Mouse (Mus musculus): ENCODE results near the gene Mturn. TPM values are rescaled to one million over a fixed set of nuclear protein-coding genes. Genes with fewer than 3 reads are reported as not detected.

Gene Mturn
- polyA plus RNA-seq, 1 experiment = 14.8 TPM

GRCm38 (mm10) chr6:54736126-54736525, 54.7 kb downstream of the Mturn start:
- no peak overlapping the region for H3K4me3 ChIP-seq (ENCODE audit: control insufficient read depth, insufficient read depth, low read length)
- TF ChIP-seq CTCF (IDR thresholded peaks at IDR 0.05; ENCODE audit: borderline replicate concordance, control insufficient read depth, extremely low read depth, insufficient read depth, low read length, poor library complexity) = no peak
- TF ChIP-seq POLR2A (IDR thresholded peaks at IDR 0.05; ENCODE audit: control insufficient read depth, extremely low read depth, insufficient read depth, low read length, poor library complexity) = no peak
- H3K36me3 ChIP-seq (ENCODE audit: control insufficient read depth, insufficient read depth, low read length) = no peaks in the 10 kb centered on the region
- WGBS = 25% methylated on average over 9 of the region's 9 CpGs
- DNase-seq = no peak
- H3K4me1 ChIP-seq (replicated peaks; ENCODE audit: control insufficient read depth, insufficient read depth, low read length) = peaks cover 13% of the 10 kb centered on the region
- H3K27me3 ChIP-seq (ENCODE audit: control insufficient read depth, insufficient read depth, low read length) = no peaks in the 10 kb centered on the region
- no peak overlapping the region for H3K27ac ChIP-seq (ENCODE audit: control insufficient read depth, insufficient read depth, low read length)

DNA sequence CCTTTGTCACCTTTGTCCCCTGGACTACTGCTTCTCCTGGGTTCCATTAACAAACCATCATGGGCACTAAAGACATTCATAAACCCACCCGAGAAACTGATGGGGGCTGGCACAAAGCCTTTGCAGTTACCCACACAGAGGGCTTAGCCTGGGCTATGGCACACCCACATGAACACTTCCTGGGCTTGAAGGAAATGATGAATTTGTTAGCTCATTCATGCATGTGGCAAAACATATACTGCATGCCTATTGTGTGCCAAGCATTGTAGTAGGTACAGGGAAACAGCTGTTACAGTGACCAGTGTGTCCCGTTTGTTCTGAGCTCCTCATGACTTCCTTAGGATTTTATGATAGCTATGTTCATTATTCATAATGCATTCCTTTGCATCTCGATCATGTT, 55.8 kb downstream of the Mturn start:
- H3K27me3 ChIP-seq (ENCODE audit: control insufficient read depth, insufficient read depth, low read length) = no peaks in the 10 kb centered on the region
- no peak for DNase-seq
- H3K4me1 ChIP-seq (replicated peaks; ENCODE audit: control insufficient read depth, insufficient read depth, low read length) = peaks cover 13% of the 10 kb centered on the region
- H3K4me3 ChIP-seq (ENCODE audit: control insufficient read depth, insufficient read depth, low read length) = no peak overlapping the region
- H3K36me3 ChIP-seq (ENCODE audit: control insufficient read depth, insufficient read depth, low read length) = no peaks in the 10 kb centered on the region
- H3K27ac ChIP-seq (ENCODE audit: control insufficient read depth, insufficient read depth, low read length) = peak overlapping the region; percentile 76
- no peak for TF ChIP-seq CTCF (IDR thresholded peaks at IDR 0.05; ENCODE audit: borderline replicate concordance, control insufficient read depth, extremely low read depth, insufficient read depth, low read length, poor library complexity)
- no peak for TF ChIP-seq POLR2A (IDR thresholded peaks at IDR 0.05; ENCODE audit: control insufficient read depth, extremely low read depth, insufficient read depth, low read length, poor library complexity)
- 78% methylated on average over 3 of the region's 3 CpGs for WGBS

DNA sequence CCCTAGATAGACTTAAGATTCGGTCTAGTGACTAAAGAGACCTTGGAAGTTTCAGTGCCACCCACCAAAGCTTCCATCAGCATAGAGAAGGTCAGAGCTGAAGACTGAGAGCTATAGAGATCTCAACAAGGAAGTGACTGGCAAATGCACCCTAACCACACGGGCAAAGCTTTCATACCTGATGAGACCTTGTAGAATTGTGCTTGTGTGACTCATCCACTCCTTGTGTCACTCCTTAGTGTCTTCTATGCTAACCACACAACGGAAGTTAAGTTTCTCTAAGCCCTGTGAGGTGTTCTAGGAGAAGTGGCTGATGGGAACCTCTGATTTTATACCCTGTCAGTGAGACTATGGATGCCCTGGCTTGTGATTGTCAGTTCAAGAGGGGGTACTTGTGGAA, 56.3 kb downstream of the Mturn start:
- peaks cover 13% of the 10 kb centered on the region for H3K4me1 ChIP-seq (replicated peaks; ENCODE audit: control insufficient read depth, insufficient read depth, low read length)
- H3K36me3 ChIP-seq (ENCODE audit: control insufficient read depth, insufficient read depth, low read length) = no peaks in the 10 kb centered on the region
- H3K27ac ChIP-seq (ENCODE audit: control insufficient read depth, insufficient read depth, low read length) = no peak overlapping the region; the same call in 1 of the 2 replicates
- no peaks in the 10 kb centered on the region for H3K27me3 ChIP-seq (ENCODE audit: control insufficient read depth, insufficient read depth, low read length)
- no peak overlapping the region for H3K4me3 ChIP-seq (ENCODE audit: control insufficient read depth, insufficient read depth, low read length)
- TF ChIP-seq POLR2A (IDR thresholded peaks at IDR 0.05; ENCODE audit: control insufficient read depth, extremely low read depth, insufficient read depth, low read length, poor library complexity) (no peak), CTCF (IDR thresholded peaks at IDR 0.05; ENCODE audit: borderline replicate concordance, control insufficient read depth, extremely low read depth, insufficient read depth, low read length, poor library complexity) (no peak)
- no peak for DNase-seq
- 28% methylated on average over 3 of the region's 3 CpGs for WGBS

DNA sequence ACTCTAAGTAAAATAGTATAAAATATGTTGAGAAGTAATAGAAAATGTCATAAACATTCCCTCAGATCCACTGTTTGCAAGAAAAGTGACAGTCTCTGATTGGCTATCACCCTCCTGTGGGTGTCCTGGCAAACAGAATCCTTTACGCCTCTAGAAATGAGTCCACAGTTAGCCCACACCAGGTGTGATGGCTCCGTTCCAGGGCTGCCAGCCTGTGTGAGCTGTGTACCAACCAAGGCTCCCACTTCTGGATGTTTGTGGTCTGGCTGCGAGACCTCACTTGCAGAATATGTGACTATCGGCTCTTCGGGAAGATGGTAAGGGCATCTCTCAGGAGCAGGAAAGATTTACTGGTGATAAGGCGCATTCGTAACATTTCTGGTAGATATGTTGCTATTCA, 67.6 kb downstream of the Mturn start:
- Histone ChIP-seq H3K4me3 (ENCODE audit: control insufficient read depth, insufficient read depth, low read length) (no peak overlapping the region), H3K4me1 (replicated peaks; ENCODE audit: control insufficient read depth, insufficient read depth, low read length) (peaks cover 42% of the 10 kb centered on the region), H3K27ac (ENCODE audit: control insufficient read depth, insufficient read depth, low read length) (no peak overlapping the region), H3K36me3 (ENCODE audit: control insufficient read depth, insufficient read depth, low read length) (no peaks in the 10 kb centered on the region), H3K27me3 (ENCODE audit: control insufficient read depth, insufficient read depth, low read length) (no peaks in the 10 kb centered on the region)
- TF ChIP-seq CTCF (IDR thresholded peaks at IDR 0.05; ENCODE audit: borderline replicate concordance, control insufficient read depth, extremely low read depth, insufficient read depth, low read length, poor library complexity) (no peak), POLR2A (IDR thresholded peaks at IDR 0.05; ENCODE audit: control insufficient read depth, extremely low read depth, insufficient read depth, low read length, poor library complexity) (no peak)
- 14% methylated on average over 7 of the region's 7 CpGs for WGBS
- DNase-seq = no peak

DNA sequence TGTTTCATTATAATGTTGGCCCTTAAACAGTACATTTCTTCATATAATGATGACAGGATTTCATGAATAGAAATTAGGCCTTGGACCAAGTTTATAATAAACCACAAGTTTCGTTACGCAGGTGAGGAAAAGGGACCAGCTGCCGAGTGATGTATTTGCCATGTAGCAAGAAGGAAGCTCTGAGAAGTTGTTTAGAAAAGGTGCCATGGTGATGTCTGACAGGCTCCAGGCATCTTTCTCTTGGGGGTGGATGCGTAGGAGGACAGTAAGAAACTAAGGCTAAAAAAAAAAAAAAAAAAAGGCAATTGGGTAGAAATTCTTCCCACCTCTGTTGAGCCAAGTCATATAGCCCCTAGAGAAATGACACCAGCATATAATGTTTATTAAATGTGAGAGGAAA, 70.2 kb downstream of the Mturn start:
- Histone ChIP-seq H3K4me3 (ENCODE audit: control insufficient read depth, insufficient read depth, low read length) (no peak overlapping the region), H3K4me1 (replicated peaks; ENCODE audit: control insufficient read depth, insufficient read depth, low read length) (peaks cover 32% of the 10 kb centered on the region), H3K36me3 (ENCODE audit: control insufficient read depth, insufficient read depth, low read length) (no peaks in the 10 kb centered on the region), H3K27me3 (ENCODE audit: control insufficient read depth, insufficient read depth, low read length) (no peaks in the 10 kb centered on the region), H3K27ac (ENCODE audit: control insufficient read depth, insufficient read depth, low read length) (no peak overlapping the region)
- TF ChIP-seq POLR2A (IDR thresholded peaks at IDR 0.05; ENCODE audit: control insufficient read depth, extremely low read depth, insufficient read depth, low read length, poor library complexity) = no peak
- TF ChIP-seq CTCF (IDR thresholded peaks at IDR 0.05; ENCODE audit: borderline replicate concordance, control insufficient read depth, extremely low read depth, insufficient read depth, low read length, poor library complexity) = no peak
- DNase-seq = no peak
- 91% methylated on average over 4 of the region's 4 CpGs for WGBS

- Histone ChIP-seq H3K27me3 (ENCODE audit: control insufficient read depth, insufficient read depth, low read length) (no peaks in the 10 kb centered on the region), H3K4me1 (replicated peaks; ENCODE audit: control insufficient read depth, insufficient read depth, low read length) (peaks cover 32% of the 10 kb centered on the region), H3K4me3 (ENCODE audit: control insufficient read depth, insufficient read depth, low read length) (no peak overlapping the region), H3K27ac (ENCODE audit: control insufficient read depth, insufficient read depth, low read length) (no peak overlapping the region), H3K36me3 (ENCODE audit: control insufficient read depth, insufficient read depth, low read length) (no peaks in the 10 kb centered on the region)
- DNase-seq = no peak
- no peak for TF ChIP-seq POLR2A (IDR thresholded peaks at IDR 0.05; ENCODE audit: control insufficient read depth, extremely low read depth, insufficient read depth, low read length, poor library complexity)
- TF ChIP-seq CTCF (IDR thresholded peaks at IDR 0.05; ENCODE audit: borderline replicate concordance, control insufficient read depth, extremely low read depth, insufficient read depth, low read length, poor library complexity) = no peak
- 27% methylated on average over 3 of the region's 3 CpGs for WGBS
These were observed 70.7 kb downstream of the Mturn start for GRCm38 (mm10) chr6:54752076-54752475.

Other genes starting within 250 kb of the Mturn start
- 0.17 and 0.55 TPM in 2 replicates for gene Scrn1, start 115.1 kb upstream of the Mturn start, polyA plus RNA-seq (2012; rRNA removed)
- gene Plekha8, start 86.5 kb upstream of the Mturn start, polyA plus RNA-seq (2012; rRNA removed) = 0.94 and 1.0 TPM in 2 replicates
- gene Fkbp14, start 84.3 kb upstream of the Mturn start, polyA plus RNA-seq (2012; rRNA removed) = 0.56 and 1.1 TPM in 2 replicates
- 17.5 and 20.9 TPM in 2 replicates for gene Znrf2, start 135.3 kb downstream of the Mturn start, polyA plus RNA-seq (2012; rRNA removed)